Mouse (Mus musculus): ENCODE results near the gene Vps39.

Vps39 gene

DNA sequence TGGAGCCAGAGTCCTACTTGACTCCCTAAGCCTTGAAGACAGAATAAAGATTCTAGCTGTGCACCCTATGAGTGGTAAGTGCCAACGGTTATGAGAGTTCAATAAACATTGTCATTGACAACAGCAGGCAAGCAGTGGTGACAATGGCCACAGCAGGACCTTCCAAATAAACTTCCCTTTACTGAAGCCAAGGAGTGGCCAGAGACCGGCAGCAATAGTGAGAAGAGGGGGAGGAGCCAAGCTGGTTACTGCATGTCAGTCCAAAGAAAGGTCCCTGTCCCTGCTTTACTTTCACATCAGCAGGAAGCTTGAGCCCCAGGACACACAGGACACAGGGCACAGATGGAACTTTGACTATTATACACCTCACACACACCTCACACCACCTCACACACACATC lies 56.8 kb downstream of the Vps39 start:
- no peak for DNase-seq

DNA sequence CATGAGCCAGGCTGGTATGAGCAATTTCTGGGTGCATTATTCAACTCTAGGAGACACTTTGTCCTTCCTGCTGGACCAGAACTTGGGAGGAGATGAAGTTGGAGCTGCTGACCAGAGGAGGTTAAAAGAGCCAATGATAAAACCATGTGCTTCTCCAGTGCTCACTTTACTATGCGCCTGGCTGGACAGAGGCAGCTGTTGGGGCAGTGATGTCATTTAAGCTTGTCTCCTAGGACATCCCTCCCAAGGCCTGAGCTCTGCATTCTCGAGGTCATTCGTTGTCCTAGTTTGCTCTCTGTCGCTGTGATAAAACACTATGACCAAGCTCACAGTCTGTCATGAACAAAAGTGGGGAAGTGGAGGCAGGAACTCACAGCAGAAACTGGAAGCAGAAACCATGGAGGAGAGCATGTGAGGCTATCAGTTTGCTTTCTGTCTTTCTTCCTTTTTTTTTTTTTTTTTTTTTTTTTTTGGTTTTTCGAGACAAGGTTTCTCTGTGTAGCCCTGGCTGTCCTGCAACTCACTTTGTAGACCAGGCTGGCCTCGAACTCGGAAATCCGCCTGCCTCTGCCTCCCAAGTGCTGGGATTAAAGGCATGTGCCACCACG lies 61.4 kb downstream of the Vps39 start:
- DNase-seq: no peak

GRCm38 (mm10) chr2:120288995-120289394 lies 63.9 kb downstream of the Vps39 start, which contains the start of gene Pla2g4d:
Gene Pla2g4d, minus strand, starts transcription at chr2:120289197.
- DNase-seq: peak; percentile 28 to 40

DNA sequence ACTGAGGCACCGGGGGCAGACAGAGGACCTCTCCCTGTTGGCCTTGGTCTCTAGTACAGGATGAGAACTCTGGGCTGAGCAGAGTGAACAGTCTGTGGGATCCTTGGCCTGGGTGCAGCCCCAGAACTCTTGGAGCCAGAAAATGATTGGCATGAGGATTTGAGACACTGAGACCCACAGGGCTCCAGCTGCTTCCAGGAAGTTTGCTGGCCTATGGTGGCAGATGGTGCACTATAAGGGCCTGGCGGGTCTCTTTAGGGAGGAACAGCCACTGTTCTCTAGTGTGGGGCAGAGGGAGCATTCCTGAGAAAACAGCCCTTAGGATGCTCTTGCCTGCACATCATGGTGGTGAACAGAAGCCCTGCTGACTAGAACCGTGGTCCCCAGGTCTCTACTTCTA lies 64.5 kb downstream of the Vps39 start:
- peak; percentile 46 to 66 for DNase-seq

DNA sequence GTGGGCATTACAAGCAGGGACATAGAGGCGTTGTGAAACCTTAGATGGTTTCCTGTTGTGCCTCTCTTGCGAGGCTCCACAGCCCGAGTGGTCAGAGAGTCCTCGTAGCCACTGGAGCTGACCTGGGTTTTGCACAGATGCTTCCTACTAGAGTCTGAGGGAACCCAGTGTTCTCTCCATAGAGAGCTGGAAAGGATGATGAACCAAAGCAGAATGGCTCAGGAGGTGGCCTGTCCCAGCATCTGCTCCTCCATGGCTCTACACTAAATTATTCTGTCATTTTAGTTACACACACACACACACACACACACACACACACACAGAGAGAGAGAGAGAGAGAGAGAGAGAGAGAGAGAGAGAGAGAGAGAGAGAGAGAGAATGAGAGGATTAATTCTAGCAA lies 67.3 kb downstream of the Vps39 start:
- DNase-seq: peak; percentile 46 to 60

DNA sequence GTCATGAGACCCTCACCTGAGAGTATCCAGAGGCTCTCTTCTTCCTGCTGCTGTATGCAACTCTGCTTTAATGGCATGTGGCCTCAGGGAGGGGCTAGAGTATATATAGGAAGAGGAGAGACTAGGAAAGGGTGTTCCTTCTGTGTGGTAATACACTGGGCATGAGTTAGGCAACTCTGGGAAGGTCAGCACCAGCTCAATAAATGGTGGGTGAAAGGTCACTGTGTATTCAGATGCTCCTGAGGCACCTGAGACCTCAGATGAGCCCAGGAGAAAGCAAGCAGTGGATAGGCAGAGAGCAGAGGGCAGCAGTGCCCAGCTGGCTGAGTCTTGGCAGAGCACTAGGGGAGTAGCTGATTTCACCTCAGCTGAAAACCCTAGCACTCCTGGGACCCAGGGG lies 68.2 kb downstream of the Vps39 start:
- no peak for DNase-seq

GRCm38 (mm10) chr2:120284094-120284493 lies 68.8 kb downstream of the Vps39 start:
- DNase-seq: no peak

DNA sequence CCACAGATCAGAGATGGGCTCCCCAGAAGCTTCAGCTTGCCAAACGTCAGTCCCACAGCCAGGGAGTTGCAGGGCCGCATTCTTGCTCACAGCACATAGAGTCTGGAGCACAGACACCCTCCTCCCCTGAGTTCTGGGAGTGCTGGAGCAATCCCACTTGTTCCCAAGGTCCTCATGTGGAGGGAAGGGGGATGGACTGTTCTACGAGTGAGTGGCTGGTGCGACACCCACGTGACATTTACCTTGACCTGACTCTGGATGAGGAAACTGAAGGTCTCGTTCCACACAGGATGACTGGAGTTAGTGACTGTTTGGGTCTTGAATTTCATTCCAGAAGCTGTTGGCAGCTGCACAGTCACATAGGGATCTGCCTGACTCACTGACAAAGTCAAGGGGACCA lies 69.4 kb downstream of the Vps39 start:
- no peak for DNase-seq

DNA sequence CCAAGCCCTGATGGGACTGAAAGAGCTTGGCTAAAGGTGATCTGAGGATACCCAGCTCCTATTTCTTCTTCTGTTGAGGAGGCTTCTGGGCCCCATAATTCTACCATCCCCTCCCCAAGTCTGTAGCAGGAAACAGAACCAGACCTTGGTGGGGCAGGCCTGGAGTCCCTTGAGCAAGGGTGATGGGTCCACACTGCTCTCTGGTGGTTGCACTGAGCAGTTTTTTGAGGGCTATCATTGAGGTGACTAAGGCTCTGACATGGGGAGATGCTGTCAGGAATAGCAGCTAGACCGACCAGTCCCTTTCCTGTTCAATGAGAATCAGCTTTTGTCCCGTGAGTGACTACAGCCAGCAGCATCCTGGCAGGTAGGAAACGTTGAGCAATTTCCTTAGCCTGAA lies 71.7 kb downstream of the Vps39 start:
- no peak for DNase-seq

DNA sequence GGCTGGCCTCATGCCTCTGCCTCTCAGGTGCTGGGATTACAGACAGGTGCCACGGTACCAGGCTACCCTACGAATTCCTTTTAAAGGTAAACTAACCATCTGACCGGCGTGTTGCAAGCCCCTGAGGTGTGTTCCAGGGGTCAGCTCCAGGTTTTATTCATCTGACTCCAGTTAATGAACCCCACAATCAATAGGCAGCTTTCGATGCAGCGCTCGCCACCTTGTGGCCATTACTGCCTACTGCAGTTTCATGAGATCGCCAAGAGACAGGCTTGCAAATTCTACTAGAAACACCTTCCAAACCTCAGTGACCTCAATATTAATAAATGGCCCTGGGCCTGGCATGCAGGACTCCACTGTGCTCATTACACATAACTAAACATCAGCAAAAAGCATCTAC lies 73.0 kb downstream of the Vps39 start:
- DNase-seq: peak; percentile 79 to 85

GRCm38 (mm10) chr2:120276951-120277350 lies 76.0 kb downstream of the Vps39 start:
- DNase-seq: no peak

DNA sequence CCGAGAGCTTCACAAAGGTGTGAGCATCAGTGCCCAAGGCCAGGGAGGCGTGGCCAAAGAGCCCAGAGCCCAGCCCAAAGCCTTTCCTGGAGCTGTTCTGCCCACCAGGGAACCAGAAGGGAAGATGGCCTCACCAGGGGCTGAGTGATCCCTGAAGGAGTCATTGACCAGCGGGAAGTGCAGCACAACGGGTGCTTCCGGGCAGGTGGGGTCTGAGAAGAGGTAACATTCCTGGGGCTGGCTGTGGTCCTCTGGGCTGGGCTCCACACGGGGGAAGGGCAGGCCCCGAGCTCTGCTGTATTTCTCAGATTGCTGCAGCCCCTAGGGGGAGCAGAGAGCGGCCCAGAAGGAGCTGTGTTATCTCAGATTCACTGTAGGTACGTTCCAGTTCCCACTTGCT lies 84.3 kb downstream of the Vps39 start:
- peak; percentile 41 for DNase-seq

Data from cerebellum, postnatal 10 days (tissue).